Mouse (Mus musculus): ENCODE measurements around the gene Satb2.

- TF ChIP-seq CTCF (IDR thresholded peaks at IDR 0.05; ENCODE audit: control insufficient read depth, insufficient read depth, low read length): no peak
- no peak for TF ChIP-seq POLR2A (IDR thresholded peaks at IDR 0.05; ENCODE audit: borderline replicate concordance, control insufficient read depth, low read depth, low read length)
Measured at GRCm38 (mm10) chr1:56992310-56992709, 13.9 kb upstream of the Satb2 start.
